Mouse (Mus musculus): ENCODE results near the gene Map3k4. TPM values are rescaled to one million over a fixed set of nuclear protein-coding genes. Genes with fewer than 3 reads are reported as not detected.

Map3k4 gene
- polyA plus RNA-seq, 1 experiment: 19.6 TPM

DNA sequence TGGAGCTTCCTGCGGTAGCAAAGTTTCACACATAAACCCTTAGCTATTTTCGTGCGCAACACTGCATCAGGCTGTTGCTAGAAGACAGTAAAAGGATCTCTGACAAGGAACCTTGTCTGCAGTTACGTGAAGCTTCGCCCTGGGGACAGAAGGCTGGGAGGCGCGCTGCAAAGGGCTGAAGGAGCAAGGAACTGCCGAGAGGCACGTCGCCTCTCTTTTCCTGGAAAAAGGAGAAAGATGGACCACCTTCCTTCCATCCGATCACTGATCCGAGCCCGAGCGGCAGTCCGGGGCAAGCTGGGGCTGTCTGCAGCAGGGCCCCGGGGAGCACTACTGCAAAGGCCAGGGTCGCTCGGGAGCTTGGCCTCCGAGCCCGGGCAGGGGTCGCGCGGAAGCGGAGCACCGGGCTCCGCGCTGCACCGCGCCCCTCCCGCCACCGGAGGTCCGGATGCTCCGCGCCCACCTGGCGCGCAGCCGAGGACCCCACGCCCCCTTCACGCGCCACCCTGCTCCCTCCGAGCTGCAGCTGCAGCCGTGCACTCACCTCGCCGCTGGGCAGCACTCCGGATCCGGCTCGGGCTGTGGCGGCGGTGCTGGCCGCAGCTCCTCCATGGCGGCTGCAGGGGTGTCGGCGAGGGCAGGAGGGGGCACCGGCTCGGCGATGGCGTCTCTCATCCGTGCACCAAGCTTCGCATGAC, 493 bp downstream of the Map3k4 start:
- H3K79me2 ChIP-seq (ENCODE audit: control insufficient read depth, insufficient read depth): peaks cover 60% of the 10 kb centered on the region
- no peaks in the 10 kb centered on the region for H3K27me3 ChIP-seq (ENCODE audit: control insufficient read depth, insufficient read depth, insufficient read length)
- TF ChIP-seq MYOD1 (IDR thresholded peaks at IDR 0.05; ENCODE audit: control insufficient read depth in 1 of 3, insufficient read length in 2 of 3, low read depth in 2 of 3): peak in 1 of 3 experiments; percentile 42
- no peak for TF ChIP-seq USF1 (IDR thresholded peaks at IDR 0.05; ENCODE audit: low read depth)
- H3K4me2 ChIP-seq (ENCODE audit: low read depth): peak overlapping the region; percentile 85
- H3ac ChIP-seq (ENCODE audit: control insufficient read depth, insufficient read length): peak overlapping the region; percentile 61
- H3K36me3 ChIP-seq (ENCODE audit: control insufficient read depth, insufficient read depth): no peaks in the 10 kb centered on the region
- H3K4me3 ChIP-seq: peak overlapping the region; percentile 58

GRCm38 (mm10) chr17:12317607-12317953, 1.0 kb downstream of the Map3k4 start:
- Histone ChIP-seq H3K27me3 (ENCODE audit: control insufficient read depth, insufficient read depth, insufficient read length) (no peaks in the 10 kb centered on the region), H3K79me2 (ENCODE audit: control insufficient read depth, insufficient read depth) (peaks cover 64% of the 10 kb centered on the region), H3ac (ENCODE audit: control insufficient read depth, insufficient read length) (peak overlapping the region; percentile 61), H3K4me2 (ENCODE audit: low read depth) (peak overlapping the region; percentile 85), H3K4me3 (peak overlapping the region; percentile 58), H3K36me3 (ENCODE audit: control insufficient read depth, insufficient read depth) (no peaks in the 10 kb centered on the region)
- TF ChIP-seq USF1 (IDR thresholded peaks at IDR 0.05; ENCODE audit: low read depth) (no peak), CEBPB (IDR thresholded peaks at IDR 0.05; ENCODE audit: insufficient read depth, poor library complexity, severe bottlenecking) (no peak), MYOD1 (IDR thresholded peaks at IDR 0.05; ENCODE audit: control insufficient read depth in 1 of 3, insufficient read length in 2 of 3, low read depth in 2 of 3) (no peak), POLR2A (IDR thresholded peaks at IDR 0.05; ENCODE audit: insufficient read length, low read depth) (no peak), TCF12 (IDR thresholded peaks at IDR 0.05; ENCODE audit: insufficient read depth, poor library complexity, severe bottlenecking) (no peak), SRF (IDR thresholded peaks at IDR 0.05; ENCODE audit: control insufficient read depth, insufficient read length, low read depth) (no peak), POLR2AphosphoS2 (IDR thresholded peaks at IDR 0.05; ENCODE audit: insufficient read length, low read depth) (no peak), E2F4 (IDR thresholded peaks at IDR 0.05; ENCODE audit: insufficient read depth) (no peak), TCF3 (IDR thresholded peaks at IDR 0.05; ENCODE audit: insufficient read length, low read depth) (no peak)

DNA sequence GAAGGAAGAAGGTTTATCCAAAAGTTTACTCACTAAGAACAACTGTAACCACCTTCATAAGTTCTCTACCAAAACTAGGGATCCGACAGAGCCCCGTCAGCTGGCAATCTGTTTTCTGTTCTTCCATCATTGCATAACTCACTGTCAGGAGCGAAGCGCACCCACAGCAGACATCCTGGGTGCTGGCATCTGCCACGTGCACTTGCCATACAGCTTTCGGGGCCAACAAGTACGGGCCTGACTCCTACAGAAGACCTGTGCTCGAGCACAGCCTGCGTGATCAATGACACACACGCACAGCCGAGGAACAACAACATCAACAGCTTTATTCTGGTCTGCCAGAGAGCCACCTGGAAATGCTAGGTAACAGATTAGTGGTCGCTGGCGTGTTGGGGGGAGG, 2.3 kb downstream of the Map3k4 start:
- Histone ChIP-seq H3K4me3 (no peak overlapping the region), H3K79me2 (ENCODE audit: control insufficient read depth, insufficient read depth) (peaks cover 72% of the 10 kb centered on the region), H3K4me2 (ENCODE audit: low read depth) (no peak overlapping the region), H3K27me3 (ENCODE audit: control insufficient read depth, insufficient read depth, insufficient read length) (no peaks in the 10 kb centered on the region), H3ac (ENCODE audit: control insufficient read depth, insufficient read length) (no peak overlapping the region), H3K36me3 (ENCODE audit: control insufficient read depth, insufficient read depth) (no peaks in the 10 kb centered on the region)
- TF ChIP-seq E2F4 (IDR thresholded peaks at IDR 0.05; ENCODE audit: insufficient read depth) (no peak), USF1 (IDR thresholded peaks at IDR 0.05; ENCODE audit: low read depth) (no peak), TCF3 (IDR thresholded peaks at IDR 0.05; ENCODE audit: insufficient read length, low read depth) (no peak), MAX (IDR thresholded peaks at IDR 0.05; ENCODE audit: low read depth) (no peak)

DNA sequence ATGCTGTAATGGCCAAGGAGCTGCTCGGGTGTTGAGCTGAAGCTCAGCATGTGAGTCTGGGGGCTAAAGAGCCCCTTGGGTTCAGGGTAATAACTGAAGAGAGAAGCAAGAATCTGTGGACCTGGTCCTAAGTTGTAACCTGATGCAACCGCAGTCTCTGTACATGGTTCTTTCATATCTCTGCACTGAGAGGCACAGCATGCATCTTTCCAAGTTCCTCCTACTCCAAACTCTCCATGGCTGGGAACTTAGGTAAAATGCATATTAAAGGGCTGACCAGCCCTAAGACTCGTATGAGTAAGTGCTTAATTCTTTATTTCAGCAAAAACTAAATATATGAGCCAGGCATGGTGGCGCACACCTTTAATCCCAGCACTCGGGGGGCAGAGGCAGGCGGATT, 6.3 kb downstream of the Map3k4 start:
- H3K4me3 ChIP-seq: no peak overlapping the region
- H3K4me2 ChIP-seq (ENCODE audit: low read depth): no peak overlapping the region
- no peaks in the 10 kb centered on the region for H3K36me3 ChIP-seq (ENCODE audit: control insufficient read depth, insufficient read depth)
- TF ChIP-seq E2F4 (IDR thresholded peaks at IDR 0.05; ENCODE audit: insufficient read depth): no peak
- H3ac ChIP-seq (ENCODE audit: control insufficient read depth, insufficient read length): no peak overlapping the region
- no peaks in the 10 kb centered on the region for H3K27me3 ChIP-seq (ENCODE audit: control insufficient read depth, insufficient read depth, insufficient read length)
- peaks cover 91% of the 10 kb centered on the region for H3K79me2 ChIP-seq (ENCODE audit: control insufficient read depth, insufficient read depth)

GRCm38 (mm10) chr17:12309493-12309892, 9.1 kb downstream of the Map3k4 start:
- no peaks in the 10 kb centered on the region for H3K27me3 ChIP-seq (ENCODE audit: control insufficient read depth, insufficient read depth, insufficient read length)
- no peak overlapping the region for H3K4me3 ChIP-seq
- H3K4me2 ChIP-seq (ENCODE audit: low read depth): no peak overlapping the region
- TF ChIP-seq REST (IDR thresholded peaks at IDR 0.05; ENCODE audit: insufficient read depth, insufficient read length) (no peak), SRF (IDR thresholded peaks at IDR 0.05; ENCODE audit: control insufficient read depth, insufficient read length, low read depth) (no peak), MAX (IDR thresholded peaks at IDR 0.05; ENCODE audit: low read depth) (no peak), POLR2AphosphoS2 (IDR thresholded peaks at IDR 0.05; ENCODE audit: insufficient read length, low read depth) (no peak), E2F4 (IDR thresholded peaks at IDR 0.05; ENCODE audit: insufficient read depth) (no peak), MYOG (IDR thresholded peaks at IDR 0.05; ENCODE audit: control insufficient read depth in 1 of 3, insufficient read depth in 1 of 3, insufficient read length in 2 of 3, low read depth in 2 of 3) (no peak), TCF3 (IDR thresholded peaks at IDR 0.05; ENCODE audit: insufficient read length, low read depth) (no peak), POLR2A (IDR thresholded peaks at IDR 0.05; ENCODE audit: insufficient read length, low read depth) (no peak), CEBPB (IDR thresholded peaks at IDR 0.05; ENCODE audit: insufficient read depth, poor library complexity, severe bottlenecking) (no peak), USF1 (IDR thresholded peaks at IDR 0.05; ENCODE audit: low read depth) (no peak), MYOD1 (IDR thresholded peaks at IDR 0.05; ENCODE audit: control insufficient read depth in 1 of 3, insufficient read length in 2 of 3, low read depth in 2 of 3) (no peak), TCF12 (IDR thresholded peaks at IDR 0.05; ENCODE audit: insufficient read depth, poor library complexity, severe bottlenecking) (no peak)
- no peak overlapping the region for H3ac ChIP-seq (ENCODE audit: control insufficient read depth, insufficient read length)
- no peaks in the 10 kb centered on the region for H3K36me3 ChIP-seq (ENCODE audit: control insufficient read depth, insufficient read depth)
- H3K79me2 ChIP-seq (ENCODE audit: control insufficient read depth, insufficient read depth): peaks cover 73% of the 10 kb centered on the region

Measured in myocyte (in vitro differentiated cells).